Mouse (Mus musculus): ENCODE measurements around the gene Irf8. TPM values are rescaled to one million over a fixed set of nuclear protein-coding genes. Genes with fewer than 3 reads are reported as not detected.
"Not testable (repeated sequence)": the region's sequence is repeated elsewhere in the genome, so short reads cannot be mapped to it uniquely, and the experiment has no call there.

Irf8 gene
- total RNA-seq, 2 experiments from 2014 or later = 8.4 to 9.7 TPM

- DNase-seq = no peak
Observed at GRCm38 (mm10) chr8:120723025-120723424, 13.1 kb upstream of the Irf8 start.

GRCm38 (mm10) chr8:120724096-120724495, 12.1 kb upstream of the Irf8 start:
- DNase-seq = not testable (repeated sequence)

- DNase-seq = no peak
Observed at GRCm38 (mm10) chr8:120724816-120725575, 11.2 kb upstream of the Irf8 start.

- no peak for DNase-seq
Observed at GRCm38 (mm10) chr8:120725576-120725950, 10.6 kb upstream of the Irf8 start.

- no peak for DNase-seq
Observed at GRCm38 (mm10) chr8:120726051-120726450, 10.1 kb upstream of the Irf8 start.

- DNase-seq = no peak
Observed at GRCm38 (mm10) chr8:120728488-120729160, 7.5 kb upstream of the Irf8 start.

GRCm38 (mm10) chr8:120731582-120731981, 4.6 kb upstream of the Irf8 start:
- no peak for DNase-seq

GRCm38 (mm10) chr8:120732068-120732467, 4.1 kb upstream of the Irf8 start:
- DNase-seq = no peak

- DNase-seq = peak; percentile 60
Observed at GRCm38 (mm10) chr8:120736486-120736885, 328 bp downstream of the Irf8 start.

- DNase-seq = no peak
Observed at GRCm38 (mm10) chr8:120737166-120737565, 1.0 kb downstream of the Irf8 start.

GRCm38 (mm10) chr8:120738771-120739170, 2.6 kb downstream of the Irf8 start:
- peak; percentile 53 for DNase-seq

GRCm38 (mm10) chr8:120739526-120739925, 3.4 kb downstream of the Irf8 start:
- no peak for DNase-seq

GRCm38 (mm10) chr8:120740579-120740978, 4.4 kb downstream of the Irf8 start:
- no peak for DNase-seq

GRCm38 (mm10) chr8:120741001-120741400, 4.8 kb downstream of the Irf8 start:
- DNase-seq = no peak

GRCm38 (mm10) chr8:120741815-120742530, 5.8 kb downstream of the Irf8 start:
- no peak for DNase-seq

GRCm38 (mm10) chr8:120743149-120743897, 7.2 kb downstream of the Irf8 start:
- peak; percentile 43 for DNase-seq

- peak; percentile 56 for DNase-seq
Observed at GRCm38 (mm10) chr8:120743898-120744290, 7.7 kb downstream of the Irf8 start.

- DNase-seq = no peak
Observed at GRCm38 (mm10) chr8:120744448-120744847, 8.3 kb downstream of the Irf8 start.

- DNase-seq = no peak
Observed at GRCm38 (mm10) chr8:120745226-120745625, 9.1 kb downstream of the Irf8 start.

- DNase-seq = no peak
Observed at GRCm38 (mm10) chr8:120746007-120746701, 10.0 kb downstream of the Irf8 start.

- no peak for DNase-seq
Observed at GRCm38 (mm10) chr8:120747286-120747685, 11.1 kb downstream of the Irf8 start.

GRCm38 (mm10) chr8:120750616-120751015, 14.5 kb downstream of the Irf8 start:
- no peak for DNase-seq
